Mouse (Mus musculus): ENCODE measurements at regions not wholly inside any gene's neighbourhood (a gene's known extent, or its start where the extent isn't known, plus 50 kb on each side); places are given as distances from the start of the nearest gene placed in this dataset.

- no peak for DNase-seq (ENCODE audit: low spot score in 2 of 2)
Observed at GRCm38 (mm10) chr3:66430187-66430586, 133.6 kb upstream of the Veph1 start.

GRCm38 (mm10) chr3:66422445-66423037, 125.9 kb upstream of the Veph1 start:
- no peak for DNase-seq (ENCODE audit: low spot score in 2 of 2)

GRCm38 (mm10) chr3:66410706-66411277, 114.2 kb upstream of the Veph1 start:
- DNase-seq (ENCODE audit: low spot score in 2 of 2) = peak; percentile 23 to 33

GRCm38 (mm10) chr3:66408791-66409190, 112.2 kb upstream of the Veph1 start:
- DNase-seq (ENCODE audit: low spot score in 2 of 2) = no peak

GRCm38 (mm10) chr3:66405645-66406044, 109.0 kb upstream of the Veph1 start:
- peak in 1 of 2 experiments; percentile 22 for DNase-seq (ENCODE audit: low spot score in 2 of 2)

- DNase-seq (ENCODE audit: low spot score in 2 of 2) = no peak
Observed at GRCm38 (mm10) chr3:66403707-66404106, 107.1 kb upstream of the Veph1 start.

- DNase-seq (ENCODE audit: low spot score in 2 of 2) = no peak
Observed at GRCm38 (mm10) chr3:66400791-66401568, 104.3 kb upstream of the Veph1 start.

- peak in 1 of 2 experiments; percentile 3 for DNase-seq (ENCODE audit: low spot score in 2 of 2)
Observed at GRCm38 (mm10) chr3:66398214-66399150, 101.8 kb upstream of the Veph1 start.

- DNase-seq (ENCODE audit: low spot score in 2 of 2) = no peak
Observed at GRCm38 (mm10) chr3:66375088-66375910, 78.7 kb upstream of the Veph1 start.

- DNase-seq (ENCODE audit: low spot score in 2 of 2) = no peak
Observed at GRCm38 (mm10) chr3:66374603-66375002, 78.0 kb upstream of the Veph1 start.

- no peak for DNase-seq (ENCODE audit: low spot score in 2 of 2)
Observed at GRCm38 (mm10) chr3:66373807-66374575, 77.4 kb upstream of the Veph1 start.

Data from right cerebral cortex, postnatal 36 days (tissue).